Mouse (Mus musculus) retina, postnatal 7 days (tissue): ENCODE measurements around the gene Cdk11b.

Experiments
- DNase-seq: peaks from one replicate; pipeline ENCODE4 v3.0.0-alpha.2; 2012; ENCODE audit warnings: low read depth, low spot score

Gene Cdk11b

DNA sequence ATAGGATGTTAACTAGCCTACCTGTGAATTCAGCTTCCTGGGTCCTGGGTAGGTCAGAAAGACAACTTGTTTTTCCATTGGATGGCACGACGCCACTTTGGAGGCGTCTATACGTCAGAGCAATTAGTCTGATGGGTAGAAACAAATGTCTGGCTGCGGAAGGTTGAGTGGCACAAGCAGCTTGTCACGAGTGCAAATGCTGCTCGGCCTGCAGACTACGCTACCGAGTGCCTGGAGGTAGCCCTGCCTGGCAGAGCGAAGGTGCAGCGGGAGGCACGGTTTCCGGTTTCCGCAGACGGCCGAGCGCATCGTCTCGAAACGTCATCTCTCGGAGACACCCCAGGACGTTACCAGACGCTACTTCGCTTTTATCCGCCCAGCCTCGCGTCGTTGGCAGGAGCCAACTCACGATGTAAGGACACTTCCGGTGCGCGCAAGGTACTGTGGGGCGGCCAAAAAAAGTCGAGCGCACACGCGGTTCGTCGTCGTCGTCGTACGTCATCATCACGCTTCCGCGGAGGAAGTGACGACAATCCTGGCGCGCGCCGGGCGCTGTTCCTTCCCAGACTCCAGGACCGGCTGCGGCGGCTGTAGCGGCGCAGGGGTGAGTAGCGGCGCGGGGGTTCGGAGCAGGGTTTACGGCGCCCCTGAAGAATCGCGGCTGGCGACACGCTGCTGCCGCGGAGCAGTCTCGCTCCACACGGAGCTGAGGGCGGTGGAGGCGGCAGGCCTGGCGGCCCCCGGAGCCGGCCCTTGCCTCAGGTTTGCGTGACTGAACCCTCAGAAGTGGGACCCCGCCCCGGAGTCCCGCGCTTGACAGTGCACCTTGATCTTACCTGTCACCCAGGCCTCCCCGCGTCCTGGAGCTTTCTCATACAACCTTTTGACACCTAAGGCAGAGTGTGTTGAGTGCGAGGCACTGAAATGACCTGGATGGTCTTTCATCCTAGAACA is at the start of gene Cdk11b:
Gene Cdk11b (plus strand): TSS at position 517 of the 954 bp plus-strand sequence.
- DNase-seq = peak; percentile 96

DNA sequence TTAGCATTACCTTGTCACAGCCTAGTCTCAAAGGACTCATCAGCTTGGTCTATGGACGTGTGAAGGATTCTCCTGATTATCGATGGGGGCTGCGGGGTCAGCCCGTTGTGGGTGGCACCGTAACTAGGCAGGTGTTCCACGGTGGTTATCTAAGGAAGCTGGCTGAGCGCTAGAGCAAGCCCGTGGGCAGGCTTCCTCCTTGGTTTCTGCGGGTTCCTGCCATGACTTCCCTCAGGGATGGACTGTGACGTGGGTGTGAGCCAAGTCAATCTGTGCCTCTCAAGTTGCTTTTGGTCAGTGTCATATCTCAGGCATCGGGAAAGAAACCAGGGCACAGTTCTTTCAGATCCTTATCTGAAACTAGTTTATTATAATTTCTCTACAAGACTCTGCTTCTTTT is 49.7 kb upstream of the Cdk11b start:
- no peak for DNase-seq

DNA sequence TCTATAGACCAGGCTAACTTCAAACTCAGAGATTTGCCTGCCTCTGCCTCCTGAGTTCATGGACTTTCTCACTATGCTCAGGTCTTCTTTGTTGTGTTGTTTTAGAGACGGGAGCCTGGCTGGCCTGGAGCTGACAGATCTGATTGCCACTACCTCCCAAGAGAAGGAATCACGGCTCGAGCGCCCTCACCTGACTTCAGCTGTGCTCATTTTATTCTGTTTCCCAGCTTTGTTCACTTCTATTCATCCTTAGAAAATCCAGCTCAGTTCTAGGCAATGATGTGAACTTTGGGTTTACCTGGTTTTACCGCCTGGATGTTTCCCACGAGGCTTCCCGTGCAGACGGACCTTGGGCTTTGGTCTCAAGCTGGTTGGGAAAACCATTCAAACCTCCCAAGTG is 49.1 kb upstream of the Cdk11b start:
- DNase-seq = no peak

GRCm38 (mm10) chr4:155577132-155577531 is 47.5 kb upstream of the Cdk11b start:
- DNase-seq = no peak

GRCm38 (mm10) chr4:155577741-155578140 is 46.9 kb upstream of the Cdk11b start:
- DNase-seq = no peak

DNA sequence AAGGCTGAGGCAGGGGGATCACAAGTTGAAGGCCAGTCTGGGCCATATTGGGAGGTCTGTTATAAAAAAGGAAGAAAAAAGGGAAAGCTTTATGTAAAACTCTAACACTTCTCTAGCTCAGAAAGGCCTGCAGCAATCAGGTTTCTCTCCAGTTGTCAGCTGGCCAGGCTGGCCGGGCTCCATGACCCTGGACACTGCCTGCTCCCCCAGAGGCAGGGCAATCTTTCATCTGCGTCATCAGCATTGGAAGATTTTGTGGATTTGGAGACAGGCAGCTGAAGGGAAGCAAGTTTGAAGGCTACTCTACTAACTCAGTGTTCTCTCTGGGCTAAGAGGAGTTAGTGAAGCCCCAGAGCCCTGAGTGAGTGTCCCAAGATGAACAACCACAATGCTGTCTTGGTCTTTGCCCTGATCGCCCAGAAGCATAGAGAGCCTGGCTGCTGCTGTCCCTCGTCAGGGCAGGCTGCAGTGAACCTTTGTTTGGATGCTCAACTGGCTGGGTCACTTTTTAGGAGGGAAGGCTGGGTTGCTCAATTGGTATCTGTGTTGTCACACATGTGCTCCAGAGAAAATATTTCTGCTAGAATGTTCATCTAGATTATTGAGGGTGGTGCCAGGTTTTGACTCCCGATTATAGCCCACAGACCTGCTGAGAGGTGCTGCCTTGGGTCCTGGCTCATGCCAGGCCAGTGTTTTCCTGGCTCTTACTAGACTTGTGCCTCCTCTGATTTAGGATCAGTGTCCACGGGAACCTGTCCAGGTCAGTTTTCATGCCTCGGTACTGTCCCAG is 46.1 kb upstream of the Cdk11b start:
- DNase-seq = no peak

DNA sequence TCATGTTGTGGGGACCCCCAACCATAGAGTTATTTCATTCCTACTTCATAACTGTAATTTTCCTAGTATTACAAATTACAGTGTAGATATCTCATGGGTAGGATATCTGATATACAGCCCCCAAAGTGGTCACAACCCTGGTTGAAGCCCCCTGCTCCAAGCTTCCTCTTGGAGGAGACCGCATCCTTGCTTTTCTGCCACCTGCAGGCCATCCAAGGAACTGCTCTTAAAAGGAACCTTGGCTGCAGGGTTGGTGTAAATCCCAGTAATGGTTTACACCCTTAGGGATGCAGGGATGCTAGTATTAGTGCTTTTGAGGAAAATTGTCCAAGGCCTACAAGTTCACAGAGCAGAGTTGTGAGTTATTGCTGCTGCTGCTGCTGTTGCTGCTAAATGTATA is 44.2 kb upstream of the Cdk11b start:
- no peak for DNase-seq

GRCm38 (mm10) chr4:155582279-155582905 is 42.3 kb upstream of the Cdk11b start:
- no peak for DNase-seq

DNA sequence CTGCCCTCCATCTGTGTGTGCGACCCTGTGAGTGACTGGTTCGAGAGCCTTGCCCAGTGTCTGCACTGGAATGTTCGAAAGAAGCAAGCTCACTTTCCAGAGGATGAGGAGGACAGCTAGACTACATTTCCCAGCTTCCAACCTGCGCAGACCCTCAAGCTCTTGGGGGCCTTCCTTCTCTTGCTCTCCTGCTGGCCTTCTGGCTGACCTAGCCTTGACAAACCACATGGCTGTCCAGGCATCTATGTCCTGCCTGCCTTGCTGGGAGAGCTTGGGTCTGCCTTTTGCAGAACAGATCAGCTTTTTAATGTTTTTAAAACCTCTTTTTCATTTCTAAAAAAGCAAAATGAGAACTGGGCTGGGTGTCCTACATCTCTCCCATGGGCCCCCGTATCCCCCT is 35.3 kb upstream of the Cdk11b start:
- no peak for DNase-seq

- no peak for DNase-seq
Measured at GRCm38 (mm10) chr4:155591012-155591719, 33.5 kb upstream of the Cdk11b start.

DNA sequence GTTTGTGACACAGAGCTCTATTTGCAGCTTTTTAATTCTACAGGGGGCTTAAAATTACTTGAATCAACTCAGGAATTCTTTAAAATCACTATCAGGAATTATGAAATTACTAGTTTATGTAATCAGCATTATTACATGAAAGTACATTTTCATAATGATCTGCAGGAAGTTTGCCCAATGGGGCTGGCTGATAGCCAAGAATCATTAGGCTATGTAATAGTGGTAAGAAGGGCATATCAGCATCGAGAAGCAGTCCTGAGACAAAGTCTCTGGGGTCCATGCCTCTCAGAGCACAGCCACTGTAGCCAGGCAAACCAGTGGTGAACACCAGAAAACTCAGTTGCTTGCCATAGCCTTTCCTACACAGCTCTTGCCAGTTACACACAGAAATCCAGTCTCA is 30.9 kb upstream of the Cdk11b start:
- DNase-seq = no peak

DNA sequence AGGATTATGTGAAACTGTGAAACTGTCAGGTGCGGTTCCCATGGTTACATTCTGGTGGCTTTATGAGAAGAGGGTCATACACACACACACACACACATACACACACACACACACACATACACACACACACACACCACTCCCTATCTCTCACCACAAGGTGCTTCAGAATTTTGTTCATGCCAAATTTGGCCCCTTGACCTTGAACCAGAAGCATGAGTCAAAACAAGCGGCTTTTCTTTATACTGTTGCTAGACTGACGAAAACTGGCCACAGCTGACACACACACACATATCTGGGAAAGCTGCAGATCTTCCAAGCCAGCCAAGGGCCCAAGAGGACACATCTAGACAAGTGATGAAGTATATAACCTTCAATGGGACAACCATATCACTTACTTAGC is 28.9 kb upstream of the Cdk11b start:
- no peak for DNase-seq

DNA sequence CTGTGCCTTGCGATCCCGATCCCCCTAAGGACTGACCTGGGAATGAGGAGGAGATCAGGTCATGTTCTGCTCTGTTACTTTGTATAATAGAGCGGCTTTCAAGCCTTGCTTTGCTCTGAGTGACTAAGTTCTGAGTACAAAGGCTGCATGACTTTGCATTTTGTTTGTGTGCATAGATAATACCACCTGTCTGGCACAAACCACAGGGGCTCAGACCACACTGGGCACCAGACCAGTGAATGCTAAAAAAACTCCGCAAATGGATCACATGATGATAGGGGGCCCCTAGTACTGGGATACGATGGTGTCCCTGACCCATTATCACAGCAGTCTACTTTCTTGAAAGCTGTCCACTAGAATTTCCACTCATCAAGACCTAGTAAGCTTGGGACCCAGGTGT is 28.0 kb upstream of the Cdk11b start:
- DNase-seq = no peak

- no peak for DNase-seq
Measured at GRCm38 (mm10) chr4:155598536-155598935, 26.1 kb upstream of the Cdk11b start.

- no peak for DNase-seq
Measured at GRCm38 (mm10) chr4:155599901-155600825, 24.5 kb upstream of the Cdk11b start.

DNA sequence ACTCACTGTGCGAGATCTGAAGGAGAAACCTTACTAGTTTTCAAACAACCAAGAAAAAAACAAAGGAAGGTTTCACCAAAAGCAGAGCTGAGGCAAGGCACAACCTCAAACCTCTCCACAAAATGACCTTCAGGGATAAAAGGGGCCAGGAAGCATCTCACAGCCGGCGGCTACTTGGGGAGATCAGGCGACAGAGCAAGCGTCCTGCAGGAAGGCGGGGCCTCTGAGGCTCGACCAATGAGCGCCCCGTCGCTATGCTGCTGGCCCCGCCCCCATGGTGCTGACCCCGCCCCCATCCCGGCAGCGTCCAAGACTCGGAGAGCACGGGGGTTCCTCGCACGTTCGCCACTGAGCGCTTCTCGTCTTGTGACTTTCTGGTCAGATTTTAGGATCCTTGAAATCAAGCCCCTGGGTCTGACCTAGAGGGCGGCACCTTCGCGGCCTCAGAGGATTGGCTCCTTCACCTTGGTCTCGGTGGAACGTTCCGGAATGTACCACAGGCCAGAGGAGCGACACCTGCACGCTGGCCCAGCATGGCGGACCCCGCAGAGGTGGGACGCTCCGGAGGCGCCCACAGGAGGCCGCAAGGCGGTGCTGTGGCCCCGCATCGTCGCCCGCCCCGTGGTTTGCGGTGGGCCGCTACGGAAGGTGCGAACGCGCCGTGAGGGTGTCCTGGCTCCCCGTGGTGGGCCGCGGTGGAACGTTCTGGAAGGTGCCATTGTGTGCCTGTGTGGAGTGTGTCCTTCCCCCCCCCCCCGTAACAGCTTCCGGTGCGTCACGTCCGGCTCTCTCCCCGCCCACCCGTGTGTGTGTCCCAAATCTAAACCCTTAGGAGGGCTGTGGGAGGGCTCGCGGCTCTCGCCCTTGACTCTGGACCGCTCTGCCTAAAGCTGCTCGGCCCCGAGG is 23.3 kb upstream of the Cdk11b start, which contains the start of gene Slc35e2:
Gene Slc35e2 (plus strand): TSS at position 326 of the 906 bp plus-strand sequence.
- peak; percentile 90 for DNase-seq

- DNase-seq = no peak
Measured at GRCm38 (mm10) chr4:155601997-155602456, 22.6 kb upstream of the Cdk11b start.

GRCm38 (mm10) chr4:155602753-155603152 is 21.9 kb upstream of the Cdk11b start:
- no peak for DNase-seq

DNA sequence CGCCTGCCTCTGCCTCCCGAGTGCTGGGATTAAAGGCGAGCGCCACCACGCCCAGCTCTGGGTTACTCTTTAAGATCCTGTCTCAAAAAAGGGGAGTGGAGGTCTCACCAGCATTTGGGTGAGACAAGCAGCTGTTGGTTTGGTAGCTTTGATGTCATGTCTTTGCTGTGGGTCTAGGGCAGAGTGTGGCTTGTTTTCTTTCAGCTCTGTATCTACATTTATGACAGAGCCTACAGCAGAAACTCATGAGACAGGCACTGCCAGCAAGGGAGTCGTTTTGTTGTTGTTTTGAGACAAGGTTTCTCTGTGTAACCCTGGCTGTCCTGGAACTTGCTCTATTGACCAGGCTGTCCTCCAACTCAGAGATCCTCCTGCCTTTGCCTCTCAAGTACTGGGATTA is 20.9 kb upstream of the Cdk11b start:
- no peak for DNase-seq
